Mouse (Mus musculus) hematopoietic stem cell, adult 5-6 weeks (primary cell): Measurements from ENCODE around the gene Tfap2d. TPM values are rescaled to one million over a fixed set of nuclear protein-coding genes. Genes with fewer than 3 reads are reported as not detected.

ENCODE experiments used
- ATAC-seq, 2 experiments: fragments of 125-278 bp in 1 of 2; replicated peaks in 1 of 2; 2 replicates each; pipeline ENCODE4 v1.8.0; 2016 to 2017; ENCODE audit warnings: inconsistent platforms in 2 of 2, mild to moderate bottlenecking in 2 of 2, moderate number of reproducible peaks in 2 of 2, low read depth in 1 of 2, moderate TSS enrichment in 1 of 2; ENCODE audit not compliant: low FRiP score in 2 of 2, poor library complexity in 2 of 2, severe bottlenecking in 2 of 2, insufficient read depth in 1 of 2, low TSS enrichment in 1 of 2
- total RNA-seq: library from RNA; stranded (forward); fragments of 172-1452, 232-1000 nt; gene quantifications from 2 replicates; pipeline ENCODE4 v1.2.3, GENCODE M21; 2017

Gene Tfap2d
- not detected in 2 replicates for total RNA-seq

DNA sequence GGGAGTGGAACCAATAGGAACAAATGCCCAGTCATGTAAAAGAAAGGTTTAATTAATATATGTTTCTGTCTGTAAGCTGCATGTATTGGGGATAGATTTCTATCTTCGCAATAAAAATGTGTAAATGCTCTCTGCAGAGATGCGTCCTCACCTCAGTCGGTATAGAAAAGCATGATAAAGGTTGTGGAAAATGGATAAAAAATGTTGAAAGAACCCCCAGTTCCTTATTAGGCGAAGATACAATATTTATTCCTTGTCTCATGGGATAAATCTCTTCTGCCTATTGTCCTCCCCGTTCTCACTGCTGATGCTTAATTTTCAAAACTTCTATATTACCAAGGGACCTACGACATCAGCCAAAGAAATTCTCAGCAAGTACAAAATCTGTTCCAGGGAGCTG, at the start of gene Tfap2d:
Gene Tfap2d (plus strand): TSS at position 392 of the 400 bp plus-strand sequence.
- no peak for ATAC-seq

GRCm38 (mm10) chr1:19056300-19056699, 46.5 kb upstream of the Tfap2d start:
- no peak for ATAC-seq

DNA sequence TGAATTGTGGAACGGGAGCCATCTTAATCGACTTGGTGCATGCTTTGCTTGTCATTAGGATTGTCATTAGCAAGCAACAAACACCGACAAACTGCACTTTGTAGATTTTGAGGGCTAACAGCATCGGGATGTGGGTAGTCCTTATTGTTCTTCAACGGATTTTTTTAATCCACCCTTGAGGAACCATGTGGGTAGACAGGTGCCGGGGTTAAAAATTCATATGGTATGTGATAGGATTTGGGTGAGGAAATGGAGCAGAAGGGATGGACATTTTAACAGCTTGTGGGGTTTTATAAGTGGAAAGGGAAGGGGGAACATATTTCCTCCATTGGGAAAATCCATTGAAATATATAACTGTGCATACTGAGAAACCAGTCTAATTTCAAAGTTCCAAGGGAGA, 46.0 kb upstream of the Tfap2d start:
- ATAC-seq: no peak

GRCm38 (mm10) chr1:19088078-19088477, 14.7 kb upstream of the Tfap2d start:
- no peak for ATAC-seq

DNA sequence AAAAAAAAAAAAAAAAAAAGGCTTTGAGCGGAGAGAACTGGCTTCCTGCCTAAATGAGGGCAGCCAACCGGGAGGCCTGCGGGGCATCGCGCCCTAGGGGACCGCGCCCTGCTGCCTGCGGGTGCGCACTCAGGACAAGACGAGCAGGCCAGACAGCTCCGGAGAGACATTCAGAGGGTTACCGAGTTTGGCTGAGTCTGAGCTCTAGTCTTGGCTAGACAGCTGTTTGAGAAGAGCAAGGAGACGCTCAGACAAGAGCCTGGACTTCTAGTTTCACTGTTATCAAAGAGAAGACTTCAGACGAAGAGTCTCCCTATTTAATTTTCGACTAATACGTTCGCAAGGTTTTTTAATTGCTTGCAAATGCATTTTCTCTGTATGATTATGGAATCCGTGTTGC, 5.9 kb upstream of the Tfap2d start:
- no peak for ATAC-seq

DNA sequence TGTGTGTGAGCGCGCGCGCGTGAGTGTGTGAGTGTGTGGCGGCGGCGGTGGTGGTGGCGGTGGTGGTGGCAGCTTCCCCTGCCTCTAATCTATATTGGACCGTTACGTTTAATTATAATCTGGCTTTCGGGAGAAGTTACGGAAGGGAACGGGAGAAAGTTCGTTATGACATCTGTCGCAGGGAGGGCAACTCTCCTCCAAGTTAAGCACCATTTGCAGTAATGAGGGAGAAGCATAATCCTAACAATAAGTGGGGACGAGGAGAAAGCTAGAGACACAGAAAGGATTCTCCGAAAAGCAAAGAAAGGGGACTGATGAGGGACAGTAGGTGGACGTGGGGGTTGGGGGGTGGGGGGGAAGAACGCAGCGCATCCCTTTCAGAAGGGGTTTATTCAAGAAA, 494 bp downstream of the Tfap2d start:
- no peak for ATAC-seq

- no peak for ATAC-seq
These were observed 937 bp downstream of the Tfap2d start for GRCm38 (mm10) chr1:19103776-19104142.

GRCm38 (mm10) chr1:19104143-19104857, 1.5 kb downstream of the Tfap2d start:
- ATAC-seq: no peak

GRCm38 (mm10) chr1:19106401-19106800, 3.6 kb downstream of the Tfap2d start:
- no peak for ATAC-seq

- ATAC-seq: no peak
These were observed 4.3 kb downstream of the Tfap2d start for GRCm38 (mm10) chr1:19106841-19107800.

DNA sequence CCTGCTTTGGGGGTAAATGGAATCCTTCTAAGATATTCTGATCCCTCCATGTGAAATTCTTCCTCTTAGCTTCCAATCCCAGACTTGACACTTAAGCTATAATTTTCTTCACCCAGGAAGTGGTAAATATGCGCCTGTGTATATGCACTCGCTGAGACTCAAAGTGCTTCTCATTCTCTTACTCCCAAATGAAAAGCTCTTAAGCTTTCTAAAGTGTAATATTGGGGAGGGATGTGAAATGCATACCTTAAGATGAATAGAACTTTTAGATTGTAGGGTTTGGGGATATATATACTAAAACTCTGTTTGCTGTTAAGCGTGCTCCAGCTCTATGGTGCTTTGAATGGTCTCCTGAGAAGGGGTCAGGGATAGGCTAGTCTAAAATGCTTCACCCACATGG, 5.0 kb downstream of the Tfap2d start:
- no peak for ATAC-seq

DNA sequence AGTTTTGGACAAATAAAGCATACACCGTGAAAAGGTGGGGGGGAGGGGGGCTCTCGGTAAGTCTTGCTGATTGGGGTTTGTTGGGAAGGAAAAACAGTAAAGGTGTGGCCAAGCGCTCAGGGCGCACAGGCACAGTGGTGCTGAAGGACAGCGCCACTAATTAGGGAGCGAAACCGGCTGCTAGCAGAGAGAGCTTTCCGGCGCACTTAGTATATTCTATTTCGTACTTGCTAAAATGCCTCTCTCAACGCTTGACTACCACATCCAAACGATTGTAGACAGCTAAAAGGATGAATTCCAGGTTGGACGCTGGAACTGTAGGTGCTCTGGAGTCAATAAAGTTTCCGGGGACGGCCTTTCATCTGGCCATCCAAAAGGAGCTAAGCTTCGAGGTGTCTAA, 6.9 kb downstream of the Tfap2d start:
- no peak for ATAC-seq

DNA sequence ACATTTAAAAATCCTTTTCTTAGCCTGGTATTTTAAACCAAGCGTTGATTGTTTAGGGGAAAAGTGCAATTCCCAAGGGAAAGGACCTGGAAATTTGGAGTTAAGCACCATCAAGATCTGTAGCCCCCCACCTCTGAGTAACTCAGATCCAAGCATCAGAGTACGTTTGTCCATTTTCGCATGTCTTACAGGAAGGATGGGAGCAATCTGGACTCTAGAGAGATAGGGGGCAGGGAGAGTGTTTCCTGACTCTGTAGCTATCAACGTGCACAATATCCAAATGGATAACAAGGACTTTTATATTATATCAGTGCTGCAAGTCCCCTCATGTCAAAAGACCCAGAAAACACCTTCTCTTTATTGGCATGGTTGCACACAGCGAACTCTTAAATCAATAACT, 7.4 kb downstream of the Tfap2d start:
- no peak for ATAC-seq

- ATAC-seq: no peak
These were observed 8.2 kb downstream of the Tfap2d start for GRCm38 (mm10) chr1:19111020-19111419.

GRCm38 (mm10) chr1:19178742-19179397, 76.0 kb downstream of the Tfap2d start:
- peak in 1 of 2 experiments; percentile 83; a peak in 3 of 4 replicates for ATAC-seq

- ATAC-seq: no peak; a peak in 1 of 4 replicates
These were observed 102.8 kb downstream of the Tfap2d start for GRCm38 (mm10) chr1:19205649-19206048.

- no peak for ATAC-seq
These were observed 103.4 kb downstream of the Tfap2d start for GRCm38 (mm10) chr1:19206194-19206593.

DNA sequence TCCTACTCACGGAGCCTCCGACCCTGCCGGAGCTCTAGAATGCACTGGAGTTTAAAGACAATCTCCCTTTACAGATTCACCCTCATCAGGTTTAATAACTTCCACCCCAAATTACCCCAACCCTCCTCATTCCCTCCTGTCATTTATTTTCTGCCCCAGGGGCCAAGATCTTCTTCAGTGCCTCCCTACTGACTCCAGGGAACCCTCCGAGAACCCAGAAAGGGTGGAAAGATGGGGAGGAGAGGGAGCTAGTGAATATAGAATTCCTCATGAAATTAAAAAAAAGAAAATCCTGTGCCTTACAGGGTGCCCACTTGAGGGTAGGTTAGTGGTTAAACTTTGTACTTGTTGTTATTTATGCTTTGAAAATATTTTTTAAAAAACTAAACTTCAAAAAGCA, 104.8 kb downstream of the Tfap2d start:
- ATAC-seq: no peak
